Mouse (Mus musculus) myocyte (in vitro differentiated cells): ENCODE results near the gene Zfp771. TPM values are rescaled to one million over a fixed set of nuclear protein-coding genes. Genes with fewer than 3 reads are reported as not detected.
A peak's percentile ranks its signal among the peaks of the same experiment; 100 is the strongest.

Experiments used
- H3K27me3 ChIP-seq: one replicate; pipeline ENCODE4 v1.6.1; 2011; ENCODE audit not compliant: control insufficient read depth, insufficient read depth, insufficient read length
- H3K36me3 ChIP-seq: one replicate; pipeline ENCODE4 v1.6.1; 2011; ENCODE audit not compliant: control insufficient read depth, insufficient read depth
- H3K4me2 ChIP-seq: one replicate; pipeline ENCODE4 v1.6.1; 2011; ENCODE audit warnings: low read depth, control low read depth
- H3K4me3 ChIP-seq: one replicate; pipeline ENCODE4 v1.5.1; 2011; ENCODE audit warnings: mild to moderate bottlenecking, control low read depth, moderate library complexity
- H3K79me2 ChIP-seq: one replicate; pipeline ENCODE4 v1.6.1; 2011; ENCODE audit not compliant: control insufficient read depth, insufficient read depth
- H3ac ChIP-seq: one replicate; pipeline ENCODE4 v1.6.1; 2011; ENCODE audit not compliant: control insufficient read depth, insufficient read length
- CEBPB ChIP-seq: IDR thresholded peaks from 2 replicates; pipeline ENCODE4 v1.6.1; 2011; ENCODE audit warnings: mild to moderate bottlenecking, moderate library complexity; ENCODE audit not compliant: poor library complexity, insufficient read depth, severe bottlenecking
- E2F4 ChIP-seq: IDR thresholded peaks from one replicate; pipeline ENCODE4 v1.6.1; 2011; ENCODE audit warnings: mild to moderate bottlenecking, control low read depth, moderate library complexity; ENCODE audit not compliant: insufficient read depth
- MAX ChIP-seq: IDR thresholded peaks from one replicate; pipeline ENCODE4 v1.6.1; 2011; ENCODE audit warnings: low read depth, mild to moderate bottlenecking, control low read depth
- MYOD1 ChIP-seq, 3 experiments: IDR thresholded peaks; one replicate each; pipeline ENCODE4 v1.6.1; 2011; ENCODE audit warnings: control low read depth in 2 of 3, low read depth in 2 of 3, mild to moderate bottlenecking in 2 of 3, moderate library complexity in 1 of 3; ENCODE audit not compliant: insufficient read length in 2 of 3, control insufficient read depth in 1 of 3
- MYOG ChIP-seq, 3 experiments: IDR thresholded peaks; one replicate each; pipeline ENCODE4 v1.6.1; 2011; ENCODE audit warnings: control low read depth in 2 of 3, low read depth in 2 of 3, mild to moderate bottlenecking in 2 of 3; ENCODE audit not compliant: insufficient read length in 2 of 3, control insufficient read depth in 1 of 3, insufficient read depth in 1 of 3
- POLR2A ChIP-seq: IDR thresholded peaks from one replicate; pipeline ENCODE4 v1.6.1; 2011; ENCODE audit warnings: low read depth, mild to moderate bottlenecking, control low read depth, moderate library complexity; ENCODE audit not compliant: insufficient read length
- POLR2AphosphoS2 ChIP-seq: IDR thresholded peaks from one replicate; pipeline ENCODE4 v1.6.1; 2011; ENCODE audit warnings: low read depth, control low read depth; ENCODE audit not compliant: insufficient read length
- REST ChIP-seq: IDR thresholded peaks from one replicate; pipeline ENCODE4 v1.6.1; 2011; ENCODE audit warnings: mild to moderate bottlenecking, control low read depth, moderate library complexity; ENCODE audit not compliant: insufficient read depth, insufficient read length
- SRF ChIP-seq: IDR thresholded peaks from one replicate; pipeline ENCODE4 v1.6.1; 2011; ENCODE audit warnings: low read depth; ENCODE audit not compliant: control insufficient read depth, insufficient read length
- TCF12 ChIP-seq: IDR thresholded peaks from one replicate; pipeline ENCODE4 v1.6.1; 2011; ENCODE audit warnings: mild to moderate bottlenecking, control low read depth; ENCODE audit not compliant: poor library complexity, insufficient read depth, severe bottlenecking
- TCF3 ChIP-seq: IDR thresholded peaks from one replicate; pipeline ENCODE4 v1.6.1; 2011; ENCODE audit warnings: low read depth, control low read depth; ENCODE audit not compliant: insufficient read length
- USF1 ChIP-seq: IDR thresholded peaks from one replicate; pipeline ENCODE4 v1.6.1; 2011; ENCODE audit warnings: low read depth, mild to moderate bottlenecking, control low read depth, moderate library complexity
- polyA plus RNA-seq: library from polyadenylated mRNA; unstranded; fragments of >200 nt; fragmentation: generic; extraction: Trizol; gene quantifications from one replicate; pipeline ENCODE4 v1.2.1, GENCODE M21; 2012; ENCODE audit warnings: missing spikeins

Gene Zfp771
- polyA plus RNA-seq, 1 experiment, result 34.9 TPM

DNA sequence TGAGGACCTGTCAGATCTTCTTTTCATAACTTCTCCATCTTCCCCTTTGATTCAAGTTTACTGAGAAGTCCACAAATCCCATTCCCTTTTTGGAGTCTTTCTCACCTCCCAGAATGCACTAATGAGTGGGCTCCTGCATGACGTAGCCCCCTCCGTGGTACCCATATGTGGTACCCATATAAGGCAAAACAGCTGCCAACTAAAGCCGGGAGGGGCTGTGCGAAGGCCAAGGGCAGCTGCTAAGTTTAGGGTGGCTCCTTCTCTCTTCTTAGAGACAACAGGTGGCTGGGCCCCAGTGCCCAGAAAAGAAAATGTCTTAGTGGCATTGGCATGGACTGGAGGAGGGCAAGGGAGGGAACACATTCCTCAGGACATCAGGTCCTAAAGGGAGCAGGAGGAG lies 33.8 kb upstream of the Zfp771 start:
- peak overlapping the region; percentile 60 for H3K4me3 ChIP-seq
- peak overlapping the region; percentile 68 for H3K4me2 ChIP-seq
- no peaks in the 10 kb centered on the region for H3K36me3 ChIP-seq
- no peak overlapping the region for H3ac ChIP-seq
- peak; percentile 91 to 97 (median 92) for TF ChIP-seq MYOD1 (IDR thresholded peaks at IDR 0.05; ENCODE audit: control insufficient read depth in 1 of 3, insufficient read length in 2 of 3, low read depth in 2 of 3)
- no peak for TF ChIP-seq CEBPB
- TF ChIP-seq E2F4, result no peak
- TF ChIP-seq MYOG (IDR thresholded peaks at IDR 0.05; ENCODE audit: control insufficient read depth in 1 of 3, insufficient read depth in 1 of 3, insufficient read length in 2 of 3, low read depth in 2 of 3), result peak; percentile 80 to 97 (median 92)
- peak; percentile 99 for TF ChIP-seq SRF
- no peak for TF ChIP-seq REST
- TF ChIP-seq MAX, result no peak
- no peak for TF ChIP-seq POLR2AphosphoS2
- TF ChIP-seq USF1, result no peak
- TF ChIP-seq TCF12, result peak; percentile 95
- TF ChIP-seq POLR2A, result peak; percentile 37
- TF ChIP-seq TCF3, result peak; percentile 55
- H3K79me2 ChIP-seq, result peaks cover 34% of the 10 kb centered on the region
- no peaks in the 10 kb centered on the region for H3K27me3 ChIP-seq

DNA sequence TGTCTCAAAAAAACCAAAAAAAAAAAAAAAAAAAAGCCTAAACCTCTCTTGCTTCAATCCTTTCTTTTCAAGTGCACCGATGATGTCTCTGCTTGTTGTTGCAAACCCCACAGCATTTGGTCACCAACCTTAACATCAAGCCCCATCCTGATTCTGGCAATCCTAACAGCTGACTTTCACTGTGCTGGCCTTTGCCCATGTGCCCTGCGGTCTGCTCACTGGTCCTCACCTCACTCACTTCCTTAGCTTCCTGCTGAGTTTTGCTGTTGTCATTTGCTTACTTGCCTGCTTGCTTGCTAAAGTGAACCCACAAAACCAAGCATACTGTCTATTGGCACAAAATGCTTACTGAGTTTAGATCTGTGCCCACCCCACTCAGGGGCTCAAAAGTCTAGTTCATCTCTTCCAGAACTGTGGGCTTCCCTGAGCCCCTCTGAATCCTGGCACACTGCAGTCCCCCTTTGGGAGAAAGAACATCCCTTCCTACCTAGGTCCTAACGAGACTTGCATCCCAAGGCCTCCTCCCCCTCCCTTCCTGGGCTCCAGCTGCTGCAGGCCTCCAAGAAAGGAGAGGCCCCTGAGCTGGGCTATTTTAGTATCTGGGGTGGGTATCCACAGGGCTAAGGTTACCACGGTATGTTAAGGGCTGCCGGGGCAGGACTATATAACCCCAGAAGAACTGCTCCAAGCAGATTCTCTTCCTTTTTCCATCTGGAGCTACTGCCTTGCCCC lies 32.9 kb upstream of the Zfp771 start:
- H3K36me3 ChIP-seq, result no peaks in the 10 kb centered on the region
- no peak overlapping the region for H3ac ChIP-seq
- peaks cover 27% of the 10 kb centered on the region for H3K79me2 ChIP-seq
- peak overlapping the region; percentile 60 for H3K4me3 ChIP-seq
- peak overlapping the region; percentile 68 for H3K4me2 ChIP-seq
- peak; percentile 31 for TF ChIP-seq POLR2A
- TF ChIP-seq CEBPB, result no peak
- TF ChIP-seq MYOG (IDR thresholded peaks at IDR 0.05; ENCODE audit: control insufficient read depth in 1 of 3, insufficient read depth in 1 of 3, insufficient read length in 2 of 3, low read depth in 2 of 3), result peak; percentile 31 to 89 (median 68)
- peak; percentile 43 to 75 (median 63) for TF ChIP-seq MYOD1 (IDR thresholded peaks at IDR 0.05; ENCODE audit: control insufficient read depth in 1 of 3, insufficient read length in 2 of 3, low read depth in 2 of 3)
- TF ChIP-seq REST, result no peak
- TF ChIP-seq TCF12, result peak; percentile 61
- TF ChIP-seq TCF3, result no peak
- peak; percentile 44 for TF ChIP-seq POLR2AphosphoS2
- H3K27me3 ChIP-seq, result no peaks in the 10 kb centered on the region

DNA sequence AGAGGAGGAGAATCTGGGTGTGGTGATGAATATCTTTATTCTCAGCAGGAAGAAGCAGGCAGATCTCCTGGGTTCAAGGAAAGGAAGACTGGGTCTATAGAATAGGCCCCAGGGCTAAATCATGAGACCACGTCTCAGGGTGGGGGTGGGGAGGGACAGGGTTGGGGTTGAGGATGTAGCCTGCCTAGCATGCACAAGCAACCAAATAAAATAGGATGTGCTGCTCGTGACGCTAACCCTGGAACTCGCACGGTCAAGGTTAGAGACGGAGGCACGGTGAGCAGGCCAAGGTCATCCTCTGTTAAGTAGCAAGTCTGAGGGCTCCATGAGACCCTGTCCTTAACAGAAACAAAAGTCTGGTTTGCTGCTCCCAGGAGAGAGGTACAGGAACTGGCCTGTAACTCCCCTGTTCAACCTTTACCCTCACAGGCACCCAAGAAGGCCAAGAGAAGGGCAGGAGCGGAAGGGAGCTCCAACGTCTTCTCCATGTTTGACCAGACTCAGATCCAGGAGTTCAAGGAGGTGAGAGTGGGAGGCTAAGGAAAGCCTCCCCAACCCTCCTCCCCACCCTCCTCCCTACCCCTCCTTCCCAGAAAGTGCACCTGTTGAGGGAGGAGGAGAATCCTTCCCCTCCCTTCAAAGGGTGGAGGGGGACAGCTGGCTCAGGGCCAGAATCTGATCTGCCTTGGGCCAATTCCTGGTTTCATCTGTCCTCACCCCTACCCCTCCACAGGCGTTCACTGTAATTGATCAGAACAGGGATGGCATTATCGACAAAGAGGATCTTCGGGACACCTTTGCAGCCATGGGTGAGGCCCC lies 31.4 kb upstream of the Zfp771 start:
- Histone ChIP-seq H3ac (no peak overlapping the region), H3K79me2 (peaks cover 12% of the 10 kb centered on the region), H3K4me3 (peak overlapping the region; percentile 60), H3K36me3 (no peaks in the 10 kb centered on the region), H3K27me3 (no peaks in the 10 kb centered on the region), H3K4me2 (peak overlapping the region; percentile 66)
- TF ChIP-seq POLR2AphosphoS2, result peak; percentile 83
- no peak for TF ChIP-seq SRF
- TF ChIP-seq POLR2A, result peak; percentile 64
- TF ChIP-seq E2F4, result no peak
- TF ChIP-seq REST, result no peak
- no peak for TF ChIP-seq TCF3
- TF ChIP-seq MYOD1 (IDR thresholded peaks at IDR 0.05; ENCODE audit: control insufficient read depth in 1 of 3, insufficient read length in 2 of 3, low read depth in 2 of 3), result peak; percentile 45 to 90 (median 56)
- peak in 1 of 3 experiments; percentile 76 for TF ChIP-seq MYOG (IDR thresholded peaks at IDR 0.05; ENCODE audit: control insufficient read depth in 1 of 3, insufficient read depth in 1 of 3, insufficient read length in 2 of 3, low read depth in 2 of 3)

GRCm38 (mm10) chr7:127213485-127213884 lies 30.6 kb upstream of the Zfp771 start:
- Histone ChIP-seq H3K4me2 (peak overlapping the region; percentile 66), H3K27me3 (no peaks in the 10 kb centered on the region), H3ac (no peak overlapping the region), H3K36me3 (no peaks in the 10 kb centered on the region), H3K4me3 (peak overlapping the region; percentile 60), H3K79me2 (peaks cover 8% of the 10 kb centered on the region)
- no peak for TF ChIP-seq REST
- peak; percentile 46 for TF ChIP-seq POLR2AphosphoS2

DNA sequence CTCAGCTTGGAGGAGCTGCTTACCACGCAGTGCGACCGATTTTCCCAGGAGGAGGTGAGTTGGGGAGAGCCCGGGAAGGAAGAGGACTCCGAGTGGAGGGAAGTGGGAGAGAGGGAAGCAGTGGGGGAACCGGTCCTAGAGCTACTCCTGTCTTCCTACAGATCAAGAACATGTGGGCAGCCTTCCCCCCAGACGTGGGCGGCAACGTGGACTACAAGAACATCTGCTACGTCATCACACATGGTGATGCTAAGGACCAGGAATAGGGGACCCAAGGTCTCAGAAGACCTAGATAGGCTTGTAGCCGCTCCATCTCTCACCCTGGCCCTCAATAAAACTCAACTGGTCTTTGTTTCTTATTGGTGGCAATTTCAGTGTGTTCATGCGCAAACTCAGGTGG lies 30.1 kb upstream of the Zfp771 start:
- TF ChIP-seq CEBPB (no peak), POLR2A (peak; percentile 57), MYOD1 (IDR thresholded peaks at IDR 0.05; ENCODE audit: control insufficient read depth in 1 of 3, insufficient read length in 2 of 3, low read depth in 2 of 3) (no peak), MYOG (IDR thresholded peaks at IDR 0.05; ENCODE audit: control insufficient read depth in 1 of 3, insufficient read depth in 1 of 3, insufficient read length in 2 of 3, low read depth in 2 of 3) (no peak), SRF (no peak), POLR2AphosphoS2 (peak; percentile 85)
- H3K4me3 ChIP-seq, result peak overlapping the region; percentile 60
- no peaks in the 10 kb centered on the region for H3K36me3 ChIP-seq
- no peaks in the 10 kb centered on the region for H3K27me3 ChIP-seq
- no peak overlapping the region for H3ac ChIP-seq
- H3K79me2 ChIP-seq, result peaks cover 8% of the 10 kb centered on the region
- H3K4me2 ChIP-seq, result peak overlapping the region; percentile 66
